Mouse (Mus musculus) T-helper 17 cell (primary cell): ENCODE data around the gene Cox7a1.
"Not testable (repeated sequence)": the region's sequence is repeated elsewhere in the genome, so short reads cannot be mapped to it uniquely, and the experiment has no call there.

Source experiments
- in situ Hi-C, 2 experiments: fragments of 300-600 bp; cut with MboI, MseI; formaldehyde crosslinking; loops; 1 replicate in 1 of 2; 2 replicates in 1 of 2; pipeline ENCODE4 v1.15.1; 2025; ENCODE audit warnings: high pct_unique_total_duplicates in 2 of 2

Cox7a1 gene

GRCm38 (mm10) chr7:30193013-30193412 is 9.1 kb downstream of the Cox7a1 start:
- in situ Hi-C loops: no loop called here

- in situ Hi-C loops: no loop called here
Measured at GRCm38 (mm10) chr7:30193581-30194100, 9.7 kb downstream of the Cox7a1 start.

- in situ Hi-C loops: no loop called here
Measured at GRCm38 (mm10) chr7:30194101-30194831, 10.3 kb downstream of the Cox7a1 start.

- in situ Hi-C loops: no loop called here
Measured at GRCm38 (mm10) chr7:30194884-30195283, 10.9 kb downstream of the Cox7a1 start.

GRCm38 (mm10) chr7:30195461-30195860 is 11.5 kb downstream of the Cox7a1 start:
- in situ Hi-C loops: no loop called here

GRCm38 (mm10) chr7:30196171-30196570 is 12.2 kb downstream of the Cox7a1 start:
- in situ Hi-C loops: no loop called here

GRCm38 (mm10) chr7:30197592-30198129 is 13.7 kb downstream of the Cox7a1 start:
- in situ Hi-C loops: no loop called here

GRCm38 (mm10) chr7:30198481-30198971 is 14.6 kb downstream of the Cox7a1 start, which contains the start of gene Capns1:
Gene Capns1 (minus strand): TSS chr7:30198811.
- in situ Hi-C loops: no loop called here

- in situ Hi-C loops: no loop called here
Measured at GRCm38 (mm10) chr7:30199498-30200139, 15.7 kb downstream of the Cox7a1 start.

- in situ Hi-C loops: no loop called here
Measured at GRCm38 (mm10) chr7:30200200-30200599, 16.3 kb downstream of the Cox7a1 start.

GRCm38 (mm10) chr7:30200661-30201060 is 16.7 kb downstream of the Cox7a1 start:
- in situ Hi-C loops: not testable (repeated sequence)

GRCm38 (mm10) chr7:30202895-30203690 is 19.1 kb downstream of the Cox7a1 start:
- in situ Hi-C loops: no loop called here

GRCm38 (mm10) chr7:30204380-30204779 is 20.4 kb downstream of the Cox7a1 start:
- in situ Hi-C loops: no loop called here

- in situ Hi-C loops: no loop called here
Measured at GRCm38 (mm10) chr7:30205383-30205782, 21.4 kb downstream of the Cox7a1 start.

GRCm38 (mm10) chr7:30206364-30206763 is 22.4 kb downstream of the Cox7a1 start:
- in situ Hi-C loops: not testable (repeated sequence)

- in situ Hi-C loops: loop anchor here (5.0 kb wide), 1 partner anchor 39 kb away; no protein-coding TSS in a partner anchor
Measured at GRCm38 (mm10) chr7:30211025-30211424, 27.1 kb downstream of the Cox7a1 start.

GRCm38 (mm10) chr7:30213881-30214280 is 29.9 kb downstream of the Cox7a1 start:
- in situ Hi-C loops: loop anchor here (5.0 kb wide), 1 partner anchor 42 kb away; no protein-coding TSS in a partner anchor

- in situ Hi-C loops: no loop called here
Measured at GRCm38 (mm10) chr7:30215875-30216274, 31.9 kb downstream of the Cox7a1 start.

- in situ Hi-C loops: no loop called here
Measured at GRCm38 (mm10) chr7:30216723-30217151, 32.8 kb downstream of the Cox7a1 start.

GRCm38 (mm10) chr7:30217277-30217676 is 33.3 kb downstream of the Cox7a1 start:
- in situ Hi-C loops: no loop called here

- in situ Hi-C loops: no loop called here
Measured at GRCm38 (mm10) chr7:30219293-30220007, 35.5 kb downstream of the Cox7a1 start.
